Mouse (Mus musculus) G1E (cell line): ENCODE data around the gene Adam12. TPM values are rescaled to one million over a fixed set of nuclear protein-coding genes. Genes with fewer than 3 reads are reported as not detected.

ENCODE experiments used
- ATAC-seq: 2 replicates; pipeline ENCODE4 v1.8.0; 2016; ENCODE audit warnings: mild to moderate bottlenecking; ENCODE audit not compliant: insufficient number of reproducible peaks, poor library complexity, low FRiP score, severe bottlenecking; ENCODE audit errors: extremely low read depth
- DNase-seq: peaks from one replicate; pipeline ENCODE4 v3.0.0; 2012; ENCODE audit warnings: low spot score
- H3K27me3 ChIP-seq: 2 replicates; pipeline ENCODE4 v1.6.1; 2012; ENCODE audit warnings: mild to moderate bottlenecking, low read length, inconsistent platforms; ENCODE audit not compliant: insufficient read depth
- H3K36me3 ChIP-seq: replicated peaks from 2 replicates; pipeline ENCODE3; 2012; ENCODE audit warnings: mild to moderate bottlenecking, inconsistent platforms
- H3K4me1 ChIP-seq: 2 replicates; pipeline ENCODE4 v1.6.1; 2012; ENCODE audit warnings: low read depth, low read length, inconsistent platforms, mixed read lengths; ENCODE audit not compliant: insufficient read depth
- H3K4me3 ChIP-seq: 2 replicates; pipeline ENCODE4 v1.5.1; 2012; ENCODE audit warnings: low read depth, mild to moderate bottlenecking, inconsistent platforms, low read length, moderate library complexity, mixed read lengths
- H3K9me3 ChIP-seq: replicated peaks from 2 replicates; pipeline ENCODE4 v1.6.1; 2012; ENCODE audit warnings: inconsistent platforms
- CTCF ChIP-seq: IDR thresholded peaks from 2 replicates; pipeline ENCODE4 v1.5.1; 2012; ENCODE audit warnings: low read depth, low read length, inconsistent platforms, mixed read lengths
- GATA1 ChIP-seq: IDR thresholded peaks from 2 replicates; pipeline ENCODE4 v1.6.1; 2012; ENCODE audit warnings: borderline replicate concordance, low read length, inconsistent platforms, mixed read lengths
- GATA2 ChIP-seq: IDR thresholded peaks from 2 replicates; pipeline ENCODE4 v1.6.1; 2012; ENCODE audit warnings: low read depth, low read length, inconsistent platforms, borderline replicate concordance
- POLR2AphosphoS5 ChIP-seq: IDR thresholded peaks from 2 replicates; pipeline ENCODE4 v1.6.1; 2012; ENCODE audit warnings: low read depth, low read length, inconsistent platforms; ENCODE audit not compliant: insufficient replicate concordance
- TAL1 ChIP-seq: conservative IDR thresholded peaks from 2 replicates; pipeline ENCODE4 v1.6.1; 2012; ENCODE audit warnings: low read depth, low read length, inconsistent platforms, mixed read lengths
- polyA plus RNA-seq: library from polyadenylated mRNA; stranded (reverse); fragments of >175 nt; gene quantifications from 2 replicates; pipeline ENCODE4 v1.2.3, GENCODE M21; 2012
- total RNA-seq, 2 experiments: library from RNA; stranded (forward) in 1 of 2; stranded (reverse) in 1 of 2; fragments of 200-1000 nt in 1 of 2; fragments of >200 nt in 1 of 2; fragmentation: Nextera tagmentation in 1 of 2; gene quantifications; 2 replicates each; pipeline ENCODE4 v1.2.3; 2014 to 2017

The Adam12 gene
- total and polyA plus RNA-seq, 3 experiments, result 0.16 TPM; not detected in 2

DNA sequence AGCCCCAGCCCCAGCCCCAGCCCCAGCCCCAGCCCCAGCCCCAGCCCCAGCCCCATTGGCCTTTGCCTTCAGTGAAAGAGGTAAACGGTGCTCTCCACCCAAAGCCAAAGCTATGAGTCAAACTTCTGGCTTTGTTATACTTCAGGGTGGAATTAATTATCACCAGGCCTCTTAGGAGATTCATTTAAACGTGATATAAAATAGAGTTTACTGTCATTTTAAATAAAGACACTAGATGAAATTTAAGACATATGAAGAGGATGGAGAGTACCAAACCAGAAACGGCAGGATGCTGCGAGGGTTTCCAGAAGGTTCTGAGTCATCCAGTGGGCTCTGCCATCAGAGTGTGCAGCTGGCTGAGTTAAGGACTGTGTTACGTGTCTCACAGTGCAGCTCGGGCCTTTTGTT, 199.0 kb downstream of the Adam12 start:
- no peak overlapping the region for H3K4me3 ChIP-seq
- H3K4me1 ChIP-seq, result no peaks in the 10 kb centered on the region
- H3K27me3 ChIP-seq, result no peaks in the 10 kb centered on the region
- peaks cover 42% of the 10 kb centered on the region for H3K9me3 ChIP-seq
- ATAC-seq (no peak), DNase-seq (no peak)
- no peaks in the 10 kb centered on the region for H3K36me3 ChIP-seq
- TF ChIP-seq GATA2, result no peak
- TF ChIP-seq TAL1, result no peak
- no peak for TF ChIP-seq GATA1
- TF ChIP-seq POLR2AphosphoS5, result no peak
- no peak for TF ChIP-seq CTCF

- H3K4me3 ChIP-seq, result no peak overlapping the region
- no peaks in the 10 kb centered on the region for H3K36me3 ChIP-seq
- peaks cover 43% of the 10 kb centered on the region for H3K9me3 ChIP-seq
- no peaks in the 10 kb centered on the region for H3K4me1 ChIP-seq
- H3K27me3 ChIP-seq, result no peaks in the 10 kb centered on the region
- TF ChIP-seq GATA2 (no peak), GATA1 (no peak), CTCF (no peak), POLR2AphosphoS5 (no peak), TAL1 (no peak)
- DNase-seq (no peak), ATAC-seq (no peak)
Measured at GRCm38 (mm10) chr7:134031787-134032186, 200.2 kb downstream of the Adam12 start.

DNA sequence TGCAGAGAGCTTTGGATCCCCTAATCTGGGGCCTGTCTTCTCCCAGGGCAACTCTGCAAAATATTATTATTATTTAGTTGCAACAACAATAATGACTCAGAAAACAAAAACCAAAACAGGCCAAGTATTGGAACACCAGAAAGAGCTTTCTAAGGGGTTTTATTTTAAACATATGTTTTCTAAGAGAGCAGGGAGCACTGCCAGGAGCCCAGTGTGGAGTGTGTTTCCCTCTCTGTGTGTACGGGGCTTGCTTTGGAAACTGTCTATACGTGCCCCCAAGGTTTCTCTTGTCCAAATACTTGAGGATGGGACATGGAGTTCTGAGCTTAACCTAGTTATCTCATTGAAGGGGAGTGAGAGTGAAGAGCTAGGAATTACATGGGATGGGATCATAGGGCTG, 200.7 kb downstream of the Adam12 start:
- TF ChIP-seq CTCF (no peak), POLR2AphosphoS5 (no peak), TAL1 (no peak), GATA1 (no peak)
- H3K4me1 ChIP-seq, result no peaks in the 10 kb centered on the region
- DNase-seq, result no peak
- no peaks in the 10 kb centered on the region for H3K36me3 ChIP-seq
- no peaks in the 10 kb centered on the region for H3K27me3 ChIP-seq
- ATAC-seq, result no peak
- H3K9me3 ChIP-seq, result peaks cover 45% of the 10 kb centered on the region
- no peak overlapping the region for H3K4me3 ChIP-seq

- H3K36me3 ChIP-seq, result no peaks in the 10 kb centered on the region
- no peak; the same call in 1 of the 2 replicates for ATAC-seq
- TF ChIP-seq GATA2, result no peak
- no peak for TF ChIP-seq TAL1
- no peak for TF ChIP-seq POLR2AphosphoS5
- no peak for TF ChIP-seq CTCF
- TF ChIP-seq GATA1, result no peak
Measured at GRCm38 (mm10) chr7:134028281-134028830, 203.6 kb downstream of the Adam12 start.

DNA sequence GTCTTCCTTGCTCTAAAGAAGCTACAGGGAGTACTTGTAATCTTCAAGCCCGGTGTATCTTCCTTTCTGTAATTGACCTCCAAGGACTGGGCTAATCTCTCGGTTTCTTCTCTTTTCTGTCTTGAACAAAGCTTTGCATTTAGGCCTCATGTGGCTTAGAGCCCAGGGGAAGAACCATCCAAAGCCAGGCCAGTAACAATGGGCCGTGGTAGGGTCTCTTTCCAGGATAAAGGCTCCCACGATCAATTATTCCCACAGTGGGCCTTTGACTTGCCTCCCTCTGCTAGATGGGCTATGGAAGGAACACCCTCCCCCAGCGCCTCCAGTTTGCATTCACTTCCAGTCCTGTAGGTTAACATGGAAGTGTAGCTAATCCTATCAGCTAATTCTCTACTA, 204.9 kb downstream of the Adam12 start:
- no peaks in the 10 kb centered on the region for H3K4me1 ChIP-seq
- DNase-seq, result no peak
- no peak overlapping the region for H3K4me3 ChIP-seq
- ATAC-seq, result no peak
- H3K36me3 ChIP-seq, result no peaks in the 10 kb centered on the region
- H3K27me3 ChIP-seq, result no peaks in the 10 kb centered on the region
- no peak for TF ChIP-seq GATA2
- no peak for TF ChIP-seq TAL1
- TF ChIP-seq GATA1, result no peak
- no peak for TF ChIP-seq POLR2AphosphoS5
- TF ChIP-seq CTCF, result no peak
- peaks cover 62% of the 10 kb centered on the region for H3K9me3 ChIP-seq

More at GRCm38 (mm10) chr7:134028281-134028830, 203.6 kb downstream of the Adam12 start:
- Histone ChIP-seq H3K9me3 (peaks cover 57% of the 10 kb centered on the region), H3K27me3 (no peaks in the 10 kb centered on the region), H3K4me3 (no peak overlapping the region), H3K4me1 (no peaks in the 10 kb centered on the region)
- no peak for DNase-seq

DNA sequence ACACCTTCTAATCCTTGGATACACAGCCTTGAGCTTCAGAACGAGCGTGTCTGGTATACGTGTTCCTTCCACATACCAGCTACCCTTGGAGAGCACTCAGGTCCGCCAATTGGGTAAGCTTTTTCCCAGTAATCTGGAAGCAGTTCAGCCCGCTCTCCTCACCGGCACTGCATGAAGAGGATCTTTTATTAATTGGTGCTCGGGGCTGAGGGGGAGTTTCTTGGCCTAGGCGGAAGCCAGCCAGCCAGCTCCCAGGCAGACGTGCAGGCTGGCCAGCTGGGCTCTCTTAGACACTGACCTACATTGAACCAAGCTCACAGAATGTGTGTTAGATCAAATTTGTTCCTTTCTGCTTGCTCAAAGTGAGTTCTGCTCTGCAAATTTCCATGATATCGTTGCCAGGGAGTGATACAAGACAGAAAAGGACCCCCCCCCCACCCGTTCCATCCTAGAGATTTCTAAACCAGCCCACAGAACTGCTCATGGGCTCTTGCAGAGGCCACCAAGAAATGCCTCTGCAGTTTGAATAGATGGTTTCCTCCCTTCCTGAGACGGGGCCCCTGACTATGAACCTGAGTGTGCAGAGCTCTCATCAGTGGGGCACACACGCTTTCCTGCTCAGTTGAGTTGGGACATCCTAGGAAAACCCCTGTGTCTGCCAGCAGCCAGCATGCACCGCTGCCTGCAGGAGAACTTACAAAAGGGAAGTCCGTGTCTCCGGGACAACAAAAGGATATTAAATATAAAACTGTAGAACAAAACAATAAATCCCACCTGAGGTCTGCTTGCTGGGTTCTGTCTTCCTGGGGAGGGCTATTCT, 205.5 kb downstream of the Adam12 start:
- Histone ChIP-seq H3K4me1 (no peaks in the 10 kb centered on the region), H3K27me3 (no peaks in the 10 kb centered on the region), H3K4me3 (no peak overlapping the region), H3K9me3 (peaks cover 62% of the 10 kb centered on the region), H3K36me3 (no peaks in the 10 kb centered on the region)
- no peak for TF ChIP-seq CTCF
- TF ChIP-seq GATA1, result no peak
- no peak for TF ChIP-seq POLR2AphosphoS5
- no peak for TF ChIP-seq GATA2
- TF ChIP-seq TAL1, result no peak
- ATAC-seq (no peak), DNase-seq (no peak)
